Mouse (Mus musculus): ENCODE data around the gene Zfhx2. TPM values are rescaled to one million over a fixed set of nuclear protein-coding genes. Genes with fewer than 3 reads are reported as not detected.

Zfhx2 gene
- polyA plus RNA-seq, 1 experiment from 2014 or later, result 2.5 TPM

- ATAC-seq, result 0 out of 2 replicates have a peak, but pooled peaks have one; percentile 16
- Histone ChIP-seq H3K4me3 (no peak overlapping the region), H3K27ac (no peak overlapping the region), H3K36me3 (peaks cover 41% of the 10 kb centered on the region), H3K9ac (no peak overlapping the region), H3K27me3 (replicated peaks) (peaks cover 64% of the 10 kb centered on the region), H3K9me3 (replicated peaks) (no peaks in the 10 kb centered on the region), H3K4me1 (peaks cover 20% of the 10 kb centered on the region), H3K4me2 (peak overlapping the region; percentile 20; the same call in 1 of the 2 replicates)
- WGBS (ENCODE audit: insufficient replicate concordance), result 25% methylated on average over 19 of the region's 19 CpGs
Observed at GRCm38 (mm10) chr14:55071756-55072155, 20.4 kb downstream of the Zfhx2 start.

GRCm38 (mm10) chr14:55066042-55066441, 26.1 kb downstream of the Zfhx2 start:
- H3K27me3 ChIP-seq (replicated peaks), result peaks cover 38% of the 10 kb centered on the region
- H3K4me1 ChIP-seq, result peaks cover 51% of the 10 kb centered on the region
- no peak overlapping the region for H3K27ac ChIP-seq
- no peak for ATAC-seq
- no peak overlapping the region for H3K9ac ChIP-seq
- 0 out of 2 replicates have a peak overlapping the region, but pooled peaks have one; percentile 89 for H3K4me2 ChIP-seq
- peaks cover 12% of the 10 kb centered on the region for H3K36me3 ChIP-seq
- no peaks in the 10 kb centered on the region for H3K9me3 ChIP-seq (replicated peaks)
- 81% methylated on average over 8 of the region's 8 CpGs for WGBS (ENCODE audit: insufficient replicate concordance)
- no peak overlapping the region for H3K4me3 ChIP-seq

DNA sequence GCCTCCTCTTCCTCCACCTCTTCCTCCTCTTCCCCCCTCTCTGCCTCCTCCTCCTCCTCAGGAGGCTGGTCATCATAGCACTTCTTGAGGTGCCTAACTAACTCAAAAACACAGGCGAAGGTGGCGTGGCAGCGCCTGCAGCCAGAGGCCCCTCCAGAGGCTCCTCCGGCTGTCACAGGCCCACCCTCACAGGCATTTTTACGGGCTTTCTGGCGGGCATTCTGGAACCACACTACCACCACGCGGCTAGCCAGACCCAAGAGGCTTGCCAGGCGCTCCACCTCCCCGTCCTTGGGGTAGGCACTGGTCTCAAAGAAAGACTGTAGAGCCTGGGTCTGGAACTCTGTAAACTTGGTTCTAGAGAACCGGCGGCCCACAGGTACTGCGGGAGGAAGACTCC, 26.7 kb downstream of the Zfhx2 start:
- Histone ChIP-seq H3K4me3 (peak overlapping the region; percentile 72), H3K9me3 (replicated peaks) (no peaks in the 10 kb centered on the region), H3K9ac (peak overlapping the region; percentile 90; the same call in 1 of the 2 replicates), H3K36me3 (peaks cover 12% of the 10 kb centered on the region), H3K27ac (no peak overlapping the region), H3K4me1 (peaks cover 57% of the 10 kb centered on the region), H3K4me2 (peak overlapping the region; percentile 89), H3K27me3 (replicated peaks) (peaks cover 33% of the 10 kb centered on the region)
- 75% methylated on average over 13 of the region's 13 CpGs for WGBS (ENCODE audit: insufficient replicate concordance)
- ATAC-seq, result no peak

DNA sequence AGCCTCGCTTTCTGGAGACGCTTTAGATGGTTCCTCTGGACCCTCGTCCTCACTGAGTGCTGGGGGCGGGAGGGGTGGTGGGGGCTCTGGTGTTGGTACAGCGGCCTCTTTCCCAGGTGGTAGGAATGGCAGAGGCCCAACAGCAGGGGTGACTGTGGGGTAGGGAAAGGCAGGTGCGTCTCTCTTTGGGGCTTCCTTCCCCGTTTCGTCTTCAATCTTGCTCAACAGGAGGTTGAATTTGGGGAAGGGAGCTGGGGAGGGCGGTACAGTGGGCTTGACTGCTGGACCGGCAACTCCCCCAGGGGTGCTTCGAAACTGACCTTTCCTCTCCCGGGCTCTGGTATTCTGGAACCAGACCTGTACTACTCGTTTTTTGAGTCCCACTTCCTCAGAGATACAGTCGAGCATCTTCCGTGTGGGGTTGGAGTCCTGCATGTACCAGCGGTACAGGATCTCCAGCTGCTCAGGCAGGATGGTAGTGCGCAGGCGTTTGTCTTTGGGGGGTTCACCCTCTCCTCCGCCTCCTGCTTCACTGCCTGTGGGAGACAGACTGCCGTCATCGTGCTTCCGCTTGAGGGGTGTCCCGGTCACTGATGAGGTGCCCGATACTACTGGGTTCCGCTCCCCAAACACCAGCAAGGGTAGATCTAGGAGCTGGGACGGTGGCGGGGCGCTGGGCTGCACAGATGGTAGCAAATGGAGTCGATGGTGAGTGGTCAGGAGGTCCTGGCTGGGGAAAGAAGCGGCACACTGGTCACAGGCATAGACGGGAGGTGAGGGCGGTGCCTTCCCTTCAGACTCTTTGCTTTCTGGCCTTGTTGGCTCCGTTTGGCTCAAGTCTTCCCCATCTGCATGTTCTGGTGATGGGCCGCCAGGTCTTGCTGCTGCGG, 27.4 kb downstream of the Zfhx2 start:
- Histone ChIP-seq H3K27ac (no peak overlapping the region), H3K4me2 (peak overlapping the region; percentile 89), H3K4me3 (peak overlapping the region; percentile 72), H3K9me3 (replicated peaks) (no peaks in the 10 kb centered on the region), H3K4me1 (peaks cover 62% of the 10 kb centered on the region), H3K27me3 (replicated peaks) (peaks cover 28% of the 10 kb centered on the region), H3K36me3 (peaks cover 12% of the 10 kb centered on the region), H3K9ac (peak overlapping the region; percentile 90)
- 52% methylated on average over 35 of the region's 35 CpGs for WGBS (ENCODE audit: insufficient replicate concordance)
- no peak for ATAC-seq

DNA sequence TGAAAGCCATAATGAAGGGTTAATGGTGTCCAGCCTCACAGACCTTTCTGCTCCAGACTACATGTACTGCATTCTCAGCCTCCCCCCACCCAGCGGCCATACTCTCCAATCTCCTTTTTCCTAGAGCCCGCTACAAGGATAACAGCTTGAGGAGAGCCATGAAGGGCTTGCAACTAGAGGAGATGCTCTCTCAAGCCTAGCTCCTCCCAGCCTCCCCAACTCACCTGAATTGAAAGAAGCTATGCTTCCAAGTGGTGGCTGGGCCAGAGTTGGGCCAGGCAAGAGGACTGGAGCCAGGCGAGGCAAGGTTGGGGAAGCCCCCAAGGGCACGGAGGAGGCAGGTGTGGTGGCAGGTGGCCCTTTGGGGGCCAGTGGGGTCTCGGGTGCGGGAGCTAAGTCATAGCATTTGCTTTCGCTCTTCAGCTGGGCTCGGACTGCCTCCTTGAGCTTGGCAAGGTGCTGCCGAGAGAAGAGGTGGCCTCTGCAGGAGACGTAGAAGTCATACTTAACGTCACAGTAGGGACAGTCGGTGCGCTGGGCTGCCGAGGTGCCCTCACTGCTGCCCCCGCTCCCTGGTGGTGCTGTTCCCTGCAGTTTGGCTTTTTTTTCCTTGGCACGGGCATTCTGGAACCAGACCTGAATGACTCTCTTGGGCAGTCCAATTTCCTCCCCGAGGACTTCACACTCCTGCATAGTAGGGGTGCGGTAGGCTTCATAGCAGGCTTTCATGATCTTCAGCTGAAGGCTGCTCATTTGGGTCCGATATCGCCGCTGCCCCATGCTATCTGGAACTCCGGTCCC, 28.3 kb downstream of the Zfhx2 start:
- Histone ChIP-seq H3K4me3 (peak overlapping the region; percentile 72), H3K36me3 (peaks cover 12% of the 10 kb centered on the region), H3K9me3 (replicated peaks) (no peaks in the 10 kb centered on the region), H3K27me3 (replicated peaks) (peaks cover 28% of the 10 kb centered on the region), H3K27ac (peak overlapping the region; percentile 92), H3K9ac (peak overlapping the region; percentile 90), H3K4me2 (peak overlapping the region; percentile 89), H3K4me1 (peaks cover 71% of the 10 kb centered on the region)
- no peak for ATAC-seq
- 72% methylated on average over 22 of the region's 22 CpGs for WGBS (ENCODE audit: insufficient replicate concordance)

DNA sequence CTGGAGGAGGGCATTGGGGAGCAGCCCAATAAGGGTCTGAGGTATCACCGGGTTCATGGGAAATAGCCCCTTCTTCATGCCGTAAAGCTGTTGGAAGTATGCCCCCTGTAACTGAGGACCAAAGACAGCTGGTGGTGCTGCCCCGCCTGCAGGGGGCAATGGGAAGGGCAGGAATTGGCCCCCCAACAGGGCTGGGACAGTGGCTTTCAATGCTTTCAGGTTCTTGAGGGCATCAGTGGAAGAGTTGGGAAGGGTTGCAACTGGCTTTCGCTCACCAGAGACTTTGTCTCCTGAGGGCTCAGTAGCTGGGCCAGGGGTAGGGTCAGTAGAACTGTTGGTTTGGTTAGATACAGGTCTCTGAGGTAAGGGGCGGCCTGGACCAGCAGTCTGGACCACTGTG, 29.0 kb downstream of the Zfhx2 start:
- H3K4me3 ChIP-seq, result peak overlapping the region; percentile 72
- H3K27ac ChIP-seq, result peak overlapping the region; percentile 92
- peaks cover 28% of the 10 kb centered on the region for H3K27me3 ChIP-seq (replicated peaks)
- no peaks in the 10 kb centered on the region for H3K9me3 ChIP-seq (replicated peaks)
- ATAC-seq, result peak; percentile 21; the same call in 1 of the 2 replicates
- H3K4me2 ChIP-seq, result peak overlapping the region; percentile 89
- H3K9ac ChIP-seq, result peak overlapping the region; percentile 90
- 56% methylated on average over 5 of the region's 5 CpGs for WGBS (ENCODE audit: insufficient replicate concordance)
- peaks cover 11% of the 10 kb centered on the region for H3K36me3 ChIP-seq
- H3K4me1 ChIP-seq, result peaks cover 78% of the 10 kb centered on the region

DNA sequence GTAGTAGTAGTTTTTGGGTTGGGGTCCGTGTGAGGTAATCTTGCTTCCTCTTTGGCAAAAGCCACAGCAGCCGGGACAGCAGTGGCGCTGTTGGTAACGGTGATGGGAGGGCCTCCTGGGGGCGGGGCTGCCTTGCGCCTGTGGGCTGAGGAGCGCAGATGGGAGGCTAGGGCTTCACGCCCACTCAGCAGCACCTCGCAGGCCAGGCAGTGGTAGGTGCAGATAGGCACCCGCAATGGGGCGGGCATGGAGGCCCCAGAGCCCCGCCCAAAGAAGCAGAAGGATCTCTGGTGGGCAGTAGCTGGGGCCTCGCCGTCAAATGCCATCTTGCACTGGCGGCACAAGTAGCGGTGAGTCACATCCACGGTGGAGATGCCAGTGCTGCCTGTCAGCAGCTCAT, 29.5 kb downstream of the Zfhx2 start:
- peaks cover 83% of the 10 kb centered on the region for H3K4me1 ChIP-seq
- H3K36me3 ChIP-seq, result peaks cover 8% of the 10 kb centered on the region
- peak overlapping the region; percentile 89 for H3K4me2 ChIP-seq
- H3K27ac ChIP-seq, result peak overlapping the region; percentile 92
- peak overlapping the region; percentile 90 for H3K9ac ChIP-seq
- peaks cover 28% of the 10 kb centered on the region for H3K27me3 ChIP-seq (replicated peaks)
- H3K4me3 ChIP-seq, result peak overlapping the region; percentile 72
- 6% methylated on average over 17 of the region's 17 CpGs for WGBS (ENCODE audit: insufficient replicate concordance)
- no peaks in the 10 kb centered on the region for H3K9me3 ChIP-seq (replicated peaks)
- ATAC-seq, result peak; percentile 99

GRCm38 (mm10) chr14:55061845-55062244, 30.3 kb downstream of the Zfhx2 start:
- H3K4me3 ChIP-seq, result no peak overlapping the region
- peak overlapping the region; percentile 90 for H3K9ac ChIP-seq
- H3K4me2 ChIP-seq, result peak overlapping the region; percentile 89
- peaks cover 28% of the 10 kb centered on the region for H3K27me3 ChIP-seq (replicated peaks)
- peaks cover 84% of the 10 kb centered on the region for H3K4me1 ChIP-seq
- peaks cover 8% of the 10 kb centered on the region for H3K36me3 ChIP-seq
- no peak for ATAC-seq
- H3K27ac ChIP-seq, result peak overlapping the region; percentile 92
- no peaks in the 10 kb centered on the region for H3K9me3 ChIP-seq (replicated peaks)
- 53% methylated on average over 7 of the region's 7 CpGs for WGBS (ENCODE audit: insufficient replicate concordance)

DNA sequence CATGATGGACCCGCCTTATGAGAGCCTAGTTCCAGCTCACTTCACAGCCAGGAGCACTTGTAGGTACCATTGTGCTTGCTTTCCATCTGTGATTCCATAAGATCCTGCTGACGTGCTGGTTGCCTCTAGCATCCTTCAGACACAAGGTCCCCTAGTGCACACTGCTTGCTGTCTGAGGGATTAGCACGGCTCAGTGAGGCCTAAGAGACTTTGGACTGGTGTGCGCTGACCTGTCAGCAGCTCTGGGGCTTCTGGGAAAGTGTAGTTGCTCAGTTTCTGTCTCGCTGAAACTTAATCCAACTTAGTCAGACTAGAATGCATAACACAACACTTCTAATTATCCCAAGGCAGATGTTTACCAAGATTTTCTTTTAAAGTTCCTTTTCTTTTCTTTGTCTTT, 32.2 kb downstream of the Zfhx2 start:
- H3K27ac ChIP-seq, result peak overlapping the region; percentile 84
- H3K36me3 ChIP-seq, result no peaks in the 10 kb centered on the region
- WGBS (ENCODE audit: insufficient replicate concordance), result 80% methylated on average over 5 of the region's 5 CpGs
- H3K4me3 ChIP-seq, result no peak overlapping the region
- peaks cover 14% of the 10 kb centered on the region for H3K27me3 ChIP-seq (replicated peaks)
- H3K9ac ChIP-seq, result no peak overlapping the region
- H3K9me3 ChIP-seq (replicated peaks), result no peaks in the 10 kb centered on the region
- ATAC-seq, result no peak
- peaks cover 85% of the 10 kb centered on the region for H3K4me1 ChIP-seq
- no peak overlapping the region for H3K4me2 ChIP-seq

DNA sequence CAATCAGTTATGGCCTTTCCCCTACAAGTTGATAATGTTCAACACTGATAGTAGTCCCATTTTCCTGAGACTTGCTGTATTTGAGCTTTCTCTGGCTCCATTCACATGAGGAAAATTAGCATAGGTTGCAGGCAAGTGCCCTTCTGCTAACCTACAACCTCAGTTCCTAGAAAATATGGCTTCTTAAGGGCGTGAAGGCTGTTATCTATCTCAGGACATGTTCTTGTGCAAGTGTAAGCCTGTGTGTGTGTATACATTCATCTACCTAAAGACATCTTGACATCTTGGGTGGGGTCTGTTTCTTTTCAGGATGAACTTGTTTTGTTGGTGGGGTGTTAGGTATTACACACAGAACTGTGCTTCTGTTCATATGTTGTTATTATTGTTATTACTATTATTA, 33.1 kb downstream of the Zfhx2 start:
- 20% methylated on average over 1 of the region's 1 CpGs for WGBS (ENCODE audit: insufficient replicate concordance)
- peak; percentile 61 for ATAC-seq
- Histone ChIP-seq H3K4me3 (no peak overlapping the region), H3K36me3 (no peaks in the 10 kb centered on the region), H3K4me1 (peaks cover 75% of the 10 kb centered on the region), H3K27me3 (replicated peaks) (peaks cover 10% of the 10 kb centered on the region), H3K9me3 (replicated peaks) (no peaks in the 10 kb centered on the region), H3K9ac (no peak overlapping the region), H3K27ac (peak overlapping the region; percentile 84), H3K4me2 (peak overlapping the region; percentile 24)

DNA sequence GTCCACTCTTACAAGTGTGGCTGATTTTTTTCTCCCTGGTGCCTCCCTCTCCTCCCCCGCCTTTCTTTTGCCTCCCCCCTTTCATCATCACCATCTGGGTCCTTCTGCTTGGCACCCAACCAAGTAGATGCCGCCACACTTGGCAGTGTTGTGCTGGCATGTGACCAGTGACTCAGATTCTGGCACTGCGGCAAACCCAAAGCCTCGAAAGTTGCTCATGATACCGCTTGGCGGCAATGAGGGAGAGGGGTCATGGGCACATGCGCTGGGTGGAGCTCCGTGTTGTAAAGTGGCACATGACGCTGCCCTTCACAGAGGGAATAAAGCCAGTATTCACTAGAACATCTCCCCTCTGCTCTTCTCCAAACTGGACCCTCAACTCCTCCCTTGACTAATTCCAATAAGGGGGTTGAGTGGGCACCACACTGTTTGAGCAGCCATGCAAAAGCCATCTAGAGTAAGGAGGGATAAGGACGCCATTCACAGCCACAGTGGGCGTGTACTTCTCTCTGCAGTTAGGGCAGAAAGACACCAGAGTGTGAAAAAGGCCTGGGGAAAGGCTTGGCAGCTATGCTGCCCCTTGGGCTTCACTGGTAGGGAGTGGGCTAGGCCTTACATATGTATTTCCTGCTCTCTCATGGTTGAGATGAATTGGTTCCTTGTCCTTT, 36.8 kb downstream of the Zfhx2 start:
- 76% methylated on average over 11 of the region's 11 CpGs for WGBS (ENCODE audit: insufficient replicate concordance)
- H3K4me2 ChIP-seq, result no peak overlapping the region
- H3K9me3 ChIP-seq (replicated peaks), result no peaks in the 10 kb centered on the region
- no peak for ATAC-seq
- no peak overlapping the region for H3K4me3 ChIP-seq
- no peak overlapping the region for H3K9ac ChIP-seq
- peaks cover 20% of the 10 kb centered on the region for H3K27me3 ChIP-seq (replicated peaks)
- H3K4me1 ChIP-seq, result peaks cover 39% of the 10 kb centered on the region
- no peak overlapping the region for H3K27ac ChIP-seq
- H3K36me3 ChIP-seq, result no peaks in the 10 kb centered on the region

All from liver, embryonic 12.5 days (tissue).